7 mouse cellular contexts compared by ENCODE assay signal in genomic region chr14:31494349-31494974, GRCm38 (mm10). TPM values are rescaled to one million over a fixed set of nuclear protein-coding genes. Genes with fewer than 3 reads are reported as not detected.
DNase-seq lines count a peak whose midpoint lies in the region; ATAC-seq and TF ChIP-seq lines count a peak whose summit lies in the region.

Eaf1 (plus strand) TSS chr14:31494399.

- H3K4me3 ChIP-seq in C2C12 (ENCODE audit: insufficient read depth, poor library complexity, severe bottlenecking) = peak within 1 kb of the TSS; percentile 85
- peak within 1 kb of the TSS; percentile 98 for H3K4me3 ChIP-seq in heart, embryonic 11.5 days (ENCODE audit: low read depth, low read length)
- H3K4me3 ChIP-seq in lung, embryonic 16.5 days (ENCODE audit: low read length) = peak within 1 kb of the TSS; percentile 70
- H3K4me3 ChIP-seq in stomach, embryonic 14.5 days (ENCODE audit: low read depth, low read length) = peak within 1 kb of the TSS; percentile 77

- H3K27ac ChIP-seq in heart, embryonic 11.5 days (ENCODE audit: low read depth, low read length) = peak within 1 kb of the TSS; percentile 90
- peak within 1 kb of the TSS; percentile 87 for H3K27ac ChIP-seq in lung, embryonic 16.5 days (ENCODE audit: low read length)
- H3K27ac ChIP-seq in stomach, embryonic 14.5 days (ENCODE audit: low read length) = peak within 1 kb of the TSS; percentile 90

- ATAC-seq in heart, embryonic 11.5 days (replicated peaks; ENCODE audit: insufficient number of reproducible peaks, low FRiP score, low TSS enrichment) = peak; percentile 58
- peak; percentile 60 for ATAC-seq in lung, embryonic 16.5 days (ENCODE audit: low read depth)
- ATAC-seq in stomach, embryonic 14.5 days (ENCODE audit: insufficient number of reproducible peaks, insufficient read depth, low FRiP score, low read depth) = peak; percentile 74

- peaks cover 18% of the 10 kb centered on the region for H3K4me1 ChIP-seq in heart, embryonic 11.5 days (ENCODE audit: control insufficient read depth, insufficient read depth, low read length)
- peaks cover 15% of the 10 kb centered on the region for H3K4me1 ChIP-seq in lung, embryonic 16.5 days (replicated peaks; ENCODE audit: control insufficient read depth, insufficient read depth, low read length)
- H3K4me1 ChIP-seq in stomach, embryonic 14.5 days (ENCODE audit: control insufficient read depth, insufficient read depth, low read length) = peaks cover 11% of the 10 kb centered on the region

- H3ac ChIP-seq in C2C12 (ENCODE audit: control insufficient read depth, insufficient read length, low read depth) = peak within 1 kb of the TSS; percentile 78

- H3K9ac ChIP-seq in heart, embryonic 11.5 days (ENCODE audit: low read depth, low read length) = peak within 1 kb of the TSS; percentile 98
- H3K9ac ChIP-seq in lung, embryonic 16.5 days (ENCODE audit: low read length) = peak within 1 kb of the TSS; percentile 84
- H3K9ac ChIP-seq in stomach, embryonic 14.5 days (replicated peaks; ENCODE audit: low read depth, low read length) = peak within 1 kb of the TSS; percentile 89

- no peaks in the 10 kb centered on the region for H3K27me3 ChIP-seq in C2C12 (ENCODE audit: control insufficient read depth, insufficient read depth, insufficient read length)
- H3K27me3 ChIP-seq in heart, embryonic 11.5 days (ENCODE audit: control insufficient read depth, insufficient read depth, low read length) = no peaks in the 10 kb centered on the region
- H3K27me3 ChIP-seq in lung, embryonic 16.5 days (ENCODE audit: control insufficient read depth, insufficient read depth, low read depth, low read length) = no peaks in the 10 kb centered on the region
- H3K27me3 ChIP-seq in stomach, embryonic 14.5 days (ENCODE audit: control insufficient read depth, insufficient read depth, low read length) = no peaks in the 10 kb centered on the region

- peaks cover 91% of the 10 kb centered on the region for H3K79me2 ChIP-seq in C2C12 (ENCODE audit: control insufficient read depth, insufficient read depth)

- TF ChIP-seq CTCF in C2C12 (IDR thresholded peaks at IDR 0.05; ENCODE audit: control insufficient read depth, insufficient read depth, insufficient read length) = no peak

- WGBS in heart, embryonic 11.5 days (ENCODE audit: insufficient replicate concordance) = 1% methylated on average over 37 of the region's 37 CpGs
- under 1% methylated on average over 37 of the region's 37 CpGs for WGBS in lung, embryonic 16.5 days
- 1% methylated on average over 37 of the region's 37 CpGs for WGBS in stomach, embryonic 14.5 days

- DNase-seq in 3T3-L1 (ENCODE audit: low read depth, low spot score) = peak; percentile 60
- peak; percentile 43 for DNase-seq in c-Kit-positive CD71-negative TER-119-negative erythroid progenitor cells, embryonic 14.5 days (ENCODE audit: low read depth)
- DNase-seq in kidney, postnatal 36 days = peak; percentile 16 to 59

- H3K9me3 ChIP-seq in heart, embryonic 11.5 days (replicated peaks; ENCODE audit: control insufficient read depth, low read length) = no peaks in the 10 kb centered on the region
- no peaks in the 10 kb centered on the region for H3K9me3 ChIP-seq in lung, embryonic 16.5 days (ENCODE audit: control insufficient read depth, low read length)
- H3K9me3 ChIP-seq in stomach, embryonic 14.5 days (ENCODE audit: control insufficient read depth, low read depth, low read length) = no peaks in the 10 kb centered on the region

- peaks cover 64% of the 10 kb centered on the region for H3K36me3 ChIP-seq in C2C12 (ENCODE audit: control insufficient read depth, insufficient read depth)
- peaks cover 11% of the 10 kb centered on the region; the same call in 1 of the 2 replicates for H3K36me3 ChIP-seq in heart, embryonic 11.5 days (ENCODE audit: control insufficient read depth, insufficient read depth, low read length)
- H3K36me3 ChIP-seq in lung, embryonic 16.5 days (ENCODE audit: control insufficient read depth, insufficient read depth, low read length) = peaks cover 11% of the 10 kb centered on the region; the same call in 1 of the 2 replicates
- peaks cover 20% of the 10 kb centered on the region for H3K36me3 ChIP-seq in stomach, embryonic 14.5 days (ENCODE audit: control insufficient read depth, insufficient read depth, low read length)

- H3K79me3 ChIP-seq in C2C12 (ENCODE audit: low read depth) = peaks cover 68% of the 10 kb centered on the region

- H3K4me2 ChIP-seq in heart, embryonic 11.5 days = peak within 1 kb of the TSS; percentile 94
- peak within 1 kb of the TSS; percentile 64 for H3K4me2 ChIP-seq in lung, embryonic 16.5 days (ENCODE audit: low read depth, low read length)
- H3K4me2 ChIP-seq in stomach, embryonic 14.5 days (replicated peaks; ENCODE audit: low read depth, low read length) = peak within 1 kb of the TSS; percentile 85

TF ChIP-seq in C2C12, 6 proteins besides CTCF, POLR2A, EP300 and RAD21:
- peak; percentile 12 for TF ChIP-seq CEBPB (IDR thresholded peaks at IDR 0.05; ENCODE audit: low read depth)
- TF ChIP-seq MYOD1 (IDR thresholded peaks at IDR 0.05; ENCODE audit: control insufficient read depth, insufficient read length, low read depth) = no peak

RNA-seq across cellular contexts. Expression of gene Eaf1, which starts in this region (rescaled TPM):
- 30.2 TPM for polyA plus RNA-seq in C2C12 (2012; fragmentation: generic; extraction: Trizol)
- 16.6 and 19.3 TPM in 2 replicates for polyA plus RNA-seq in heart, embryonic 11.5 days (2014; fragmentation: Nextera tagmentation; extraction: Ambion mirVana)
- polyA plus RNA-seq in lung, embryonic 16.5 days (2015; fragmentation: Nextera tagmentation; extraction: Ambion mirVana) = 21.0 and 21.3 TPM in 2 replicates
- 21.6 and 22.4 TPM in 2 replicates for polyA plus RNA-seq in stomach, embryonic 14.5 days (2014; fragmentation: Nextera tagmentation; extraction: Ambion mirVana)

Comparison
In these comparisons a context has a peak if more than half of its experiments do, and no peak if none do; other contexts are left out.
1. Peak in every context shown above with its lines: DNase-seq, ATAC-seq, H3K4me3 ChIP-seq and H3K27ac ChIP-seq.